Mouse (Mus musculus) embryonic fibroblast, embryonic 13.5 days (primary cell): ENCODE results near the gene Nf1. TPM values are rescaled to one million over a fixed set of nuclear protein-coding genes. Genes with fewer than 3 reads are reported as not detected.

Experiments used
- H3K27ac ChIP-seq: 2 replicates; pipeline ENCODE4 v1.5.1; 2012; ENCODE audit warnings: low read length, control low read depth, inconsistent platforms; ENCODE audit not compliant: insufficient read depth
- H3K4me1 ChIP-seq: 2 replicates; pipeline ENCODE4 v1.6.1; 2011; ENCODE audit warnings: low read length; ENCODE audit not compliant: control insufficient read depth, insufficient read depth
- H3K4me3 ChIP-seq: 2 replicates; pipeline ENCODE4 v1.5.1; 2011; ENCODE audit warnings: mild to moderate bottlenecking, control low read depth, low read length; ENCODE audit not compliant: insufficient read depth
- CTCF ChIP-seq: IDR thresholded peaks from 2 replicates; pipeline ENCODE4 v1.5.1; 2011; ENCODE audit warnings: mild to moderate bottlenecking, control low read depth, low read length, moderate library complexity, borderline replicate concordance; ENCODE audit not compliant: insufficient read depth
- POLR2A ChIP-seq: IDR thresholded peaks from 2 replicates; pipeline ENCODE4 v1.6.1; 2011; ENCODE audit warnings: low read depth, mild to moderate bottlenecking, control low read depth, low read length, moderate library complexity
- polyA plus RNA-seq: library from polyadenylated mRNA; stranded (reverse); fragments of >200 nt; gene quantifications from 2 replicates; pipeline ENCODE4 v1.2.4, GENCODE M21; 2011; ENCODE audit warnings: low read depth; ENCODE audit not compliant: missing spikeins, insufficient read length

Nf1 gene
- polyA plus RNA-seq, 1 experiment: 65.2 TPM

DNA sequence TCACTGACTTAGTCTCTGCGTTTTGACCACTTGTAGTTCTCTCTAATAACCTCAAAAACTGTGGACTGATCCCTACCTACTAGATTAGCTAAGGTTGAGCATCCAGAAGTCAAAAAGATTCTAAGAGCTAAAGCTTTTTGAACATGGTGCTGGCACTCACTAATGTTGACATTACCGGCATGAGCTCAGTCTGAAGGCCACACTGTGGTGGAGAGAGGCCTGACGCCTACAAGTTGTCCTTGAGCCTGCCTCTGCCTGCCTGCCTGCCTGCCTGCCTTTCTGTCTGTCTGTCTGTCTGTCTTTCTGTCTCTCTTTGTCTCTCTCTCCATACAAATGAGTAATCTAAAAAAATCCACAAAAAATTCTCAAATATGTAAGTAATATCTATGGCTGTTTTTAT, 118.4 kb downstream of the Nf1 start:
- H3K4me3 ChIP-seq: no peak overlapping the region
- TF ChIP-seq POLR2A (no peak), CTCF (no peak)
- no peaks in the 10 kb centered on the region; the same call in 1 of the 2 replicates for H3K4me1 ChIP-seq
- H3K27ac ChIP-seq: no peak overlapping the region

DNA sequence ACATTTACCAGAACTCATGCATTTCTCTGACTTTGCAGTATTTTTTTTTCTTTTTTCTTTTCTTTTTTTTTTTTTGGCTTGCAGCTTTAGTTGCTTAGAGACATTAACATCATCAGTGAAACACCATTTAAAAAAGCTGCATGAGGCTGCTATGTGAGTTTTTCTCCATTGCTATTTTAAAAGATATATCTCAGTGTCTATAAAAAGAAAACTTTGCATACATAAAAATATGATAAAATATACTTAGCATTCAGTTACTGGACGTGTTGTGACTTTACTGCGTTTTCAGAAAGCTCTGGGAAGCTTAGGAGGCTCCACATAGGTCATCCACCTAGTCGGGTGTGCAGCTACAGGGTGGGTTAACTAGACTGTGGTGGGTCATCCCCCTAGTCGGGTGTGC, 120.4 kb downstream of the Nf1 start:
- TF ChIP-seq POLR2A (no peak), CTCF (no peak)
- Histone ChIP-seq H3K4me1 (no peaks in the 10 kb centered on the region), H3K4me3 (no peak overlapping the region), H3K27ac (no peak overlapping the region)

DNA sequence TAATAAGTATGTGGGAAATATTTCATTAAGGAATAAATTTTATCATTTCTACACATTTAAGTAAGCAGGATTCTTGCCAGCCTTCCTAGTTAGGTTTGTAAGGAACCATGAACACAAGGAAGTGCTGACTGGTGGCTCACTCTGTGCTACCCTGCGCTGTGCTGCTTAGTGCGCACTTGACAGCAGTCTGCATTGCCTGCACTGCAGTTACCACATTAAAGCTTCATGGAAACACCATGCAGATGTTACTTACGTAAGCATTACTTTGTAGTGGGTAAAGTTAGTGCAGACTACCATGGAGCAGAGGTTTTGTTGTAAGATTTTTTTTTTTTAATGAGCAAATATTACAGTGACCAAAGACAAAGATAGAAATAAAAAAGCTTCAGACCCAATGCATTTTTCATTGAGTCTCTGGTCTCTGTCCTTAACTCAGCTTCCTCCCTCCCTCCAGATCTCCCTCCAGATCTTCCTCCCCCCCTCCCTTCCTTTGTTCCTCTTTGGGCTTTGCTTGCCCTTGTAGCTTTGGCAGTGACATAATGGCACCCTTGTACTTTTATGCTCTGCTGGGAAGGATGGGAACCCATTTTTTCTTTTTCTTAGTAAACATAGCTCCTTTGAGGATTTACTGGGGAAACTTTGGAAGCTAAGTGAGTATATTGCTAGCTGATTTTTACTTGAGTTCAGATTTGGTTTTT, 121.4 kb downstream of the Nf1 start:
- H3K27ac ChIP-seq: no peak overlapping the region
- no peak overlapping the region for H3K4me3 ChIP-seq
- TF ChIP-seq CTCF (no peak), POLR2A (no peak)
- H3K4me1 ChIP-seq: no peaks in the 10 kb centered on the region

DNA sequence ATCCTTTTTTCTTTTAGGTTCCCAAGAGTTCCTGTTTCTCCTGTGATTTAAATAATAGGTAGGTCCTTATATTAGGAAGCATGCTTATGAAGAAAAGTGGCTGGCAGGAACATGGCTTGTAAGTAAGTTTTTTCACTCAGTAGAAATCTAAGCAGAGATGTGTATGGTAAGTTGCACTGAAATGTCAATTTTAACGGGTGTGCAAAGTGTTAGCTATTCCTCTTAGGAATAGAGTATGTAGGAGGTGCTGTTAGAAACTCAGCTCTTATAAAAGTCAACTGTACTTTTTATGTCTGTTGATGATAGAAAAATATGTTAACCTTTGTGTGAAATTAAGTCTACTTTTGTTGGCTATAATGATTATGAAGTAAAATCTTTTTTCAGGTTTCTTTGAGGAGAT, 128.6 kb downstream of the Nf1 start:
- Histone ChIP-seq H3K4me3 (no peak overlapping the region), H3K4me1 (no peaks in the 10 kb centered on the region), H3K27ac (no peak overlapping the region)
- TF ChIP-seq CTCF: no peak
- no peak for TF ChIP-seq POLR2A

DNA sequence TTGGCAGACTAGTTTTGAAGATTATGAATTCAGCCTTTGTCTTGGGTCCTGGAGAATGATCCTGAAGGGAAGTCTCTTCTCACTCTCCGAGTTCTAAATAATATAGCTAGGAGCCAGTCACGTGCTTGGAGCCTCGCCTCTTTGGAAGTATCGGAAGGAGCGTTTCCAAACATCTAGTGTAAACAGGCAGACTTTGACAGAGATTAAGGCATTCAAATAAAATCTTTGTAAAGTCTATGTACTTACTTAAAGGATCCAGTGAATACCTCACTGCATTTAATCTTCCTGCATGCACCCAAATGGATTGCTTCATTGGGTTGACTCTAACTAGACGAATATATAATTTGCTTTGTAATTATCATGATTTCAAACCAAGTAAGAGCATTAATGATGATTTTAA, 143.9 kb downstream of the Nf1 start:
- Histone ChIP-seq H3K4me1 (peaks cover 2% of the 10 kb centered on the region; the same call in 1 of the 2 replicates), H3K27ac (no peak overlapping the region), H3K4me3 (no peak overlapping the region)
- TF ChIP-seq POLR2A (no peak), CTCF (no peak)

DNA sequence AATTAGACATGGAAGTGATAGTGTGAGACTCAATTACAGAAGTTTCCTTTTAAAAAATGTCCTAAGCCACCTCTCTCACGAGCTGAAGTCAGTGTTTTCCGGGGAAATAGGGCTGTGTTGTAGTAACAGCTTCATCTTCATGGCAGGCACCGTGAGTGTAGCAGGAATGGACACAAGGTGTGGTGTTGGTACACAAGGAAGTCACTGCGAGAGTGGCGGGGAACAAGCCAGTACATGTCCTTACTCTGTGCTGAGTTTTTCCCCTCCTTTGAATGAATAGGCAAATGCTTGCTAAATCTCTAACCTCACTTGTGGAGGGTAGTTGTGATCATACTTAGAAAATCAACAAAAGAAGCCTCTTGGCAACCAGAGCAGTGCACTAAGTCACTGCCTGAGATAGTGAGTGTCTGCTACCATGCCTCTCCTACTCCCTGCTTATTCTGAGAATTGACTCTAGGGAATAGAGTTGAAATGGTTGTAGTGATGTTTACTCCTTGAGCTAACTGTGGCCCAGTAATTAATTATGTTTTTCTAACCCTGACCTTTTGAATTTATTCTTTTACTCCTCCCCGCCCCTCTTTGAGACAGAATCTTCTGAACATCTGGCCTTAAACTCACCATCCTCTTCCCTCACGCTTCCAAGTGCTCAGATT, 144.5 kb downstream of the Nf1 start:
- no peak for TF ChIP-seq CTCF
- TF ChIP-seq POLR2A: no peak
- Histone ChIP-seq H3K4me3 (no peak overlapping the region), H3K4me1 (peaks cover 2% of the 10 kb centered on the region; the same call in 1 of the 2 replicates), H3K27ac (no peak overlapping the region; the same call in 1 of the 2 replicates)

DNA sequence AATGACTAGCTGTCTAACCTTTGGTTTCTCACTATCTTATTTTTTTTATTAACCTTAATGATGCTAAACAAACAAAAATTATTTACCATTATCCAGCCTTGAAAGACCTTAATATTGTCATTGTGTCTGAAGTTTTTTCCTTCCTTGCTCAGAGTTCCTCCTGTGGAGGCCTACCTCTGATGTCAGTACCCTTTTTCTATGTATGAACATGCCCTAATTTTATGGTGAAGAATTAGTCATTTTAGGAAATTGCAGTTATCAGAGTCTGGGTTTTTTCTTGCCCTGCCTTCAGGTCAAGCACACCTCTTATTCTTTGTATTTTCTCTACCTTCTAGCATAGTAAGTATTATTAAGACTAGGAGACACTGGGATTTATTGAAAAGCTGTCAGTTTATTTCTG, 145.2 kb downstream of the Nf1 start:
- Histone ChIP-seq H3K27ac (no peak overlapping the region), H3K4me3 (no peak overlapping the region), H3K4me1 (peaks cover 2% of the 10 kb centered on the region)
- TF ChIP-seq POLR2A: no peak

DNA sequence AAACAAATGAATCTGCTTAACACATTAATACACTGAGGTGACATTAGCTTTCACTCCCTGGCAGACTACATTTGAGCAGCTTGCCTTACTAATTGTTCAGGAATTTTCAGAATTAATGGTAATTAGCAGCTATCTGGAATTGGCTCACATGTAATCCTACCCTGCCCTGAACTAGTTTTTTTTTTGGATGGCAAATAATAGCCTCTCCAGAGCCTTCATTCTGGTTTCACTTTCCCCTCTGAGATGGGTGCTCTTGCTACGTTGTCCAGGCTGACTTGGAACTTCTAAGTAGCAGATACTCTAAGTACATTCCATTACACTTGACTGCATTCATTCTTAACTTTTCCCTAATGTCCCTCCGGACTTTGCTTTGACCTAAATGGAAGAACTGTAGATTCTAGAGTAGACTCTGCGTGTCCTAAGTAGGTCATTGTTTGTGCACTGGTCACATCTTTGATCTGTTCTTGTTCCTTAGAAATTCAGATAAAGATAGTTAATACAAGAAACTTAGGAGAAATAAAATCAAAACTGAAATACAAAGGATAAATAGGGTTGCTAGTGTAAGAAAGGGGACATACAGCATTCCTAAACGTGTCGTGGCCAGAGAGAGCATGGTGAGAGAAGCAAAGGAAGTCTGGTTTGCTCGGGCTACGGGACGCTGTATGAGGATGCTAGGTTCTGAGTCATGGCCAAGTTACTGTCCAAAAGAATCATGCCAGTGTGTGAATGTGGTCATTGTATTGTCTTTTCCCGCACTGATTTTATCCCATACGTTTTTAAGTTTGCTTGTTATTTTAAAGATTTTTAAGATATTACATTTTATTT, 155.7 kb downstream of the Nf1 start:
- Histone ChIP-seq H3K4me1 (no peaks in the 10 kb centered on the region), H3K4me3 (no peak overlapping the region), H3K27ac (no peak overlapping the region)
- no peak for TF ChIP-seq POLR2A
- TF ChIP-seq CTCF: no peak

DNA sequence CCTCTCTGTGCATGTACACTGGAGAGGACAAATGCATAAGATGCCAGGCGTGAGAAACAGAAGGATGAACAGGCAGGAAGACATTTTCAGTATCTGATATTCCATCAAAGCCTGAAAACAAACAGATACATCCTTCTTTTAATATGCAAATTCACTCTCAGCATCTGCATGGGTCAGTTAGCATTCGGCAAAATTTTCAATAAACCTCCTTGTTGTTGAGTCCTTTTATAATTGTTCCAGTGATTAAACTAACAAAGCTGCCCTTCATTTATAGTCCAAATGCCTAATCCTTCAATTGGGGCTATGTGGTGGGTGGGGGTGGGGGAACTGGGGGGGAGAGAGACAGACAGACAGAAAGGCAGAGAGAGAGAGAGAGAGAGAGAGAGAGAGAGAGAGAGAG, 163.4 kb downstream of the Nf1 start:
- no peak overlapping the region for H3K27ac ChIP-seq
- TF ChIP-seq CTCF: no peak
- no peak for TF ChIP-seq POLR2A
- H3K4me1 ChIP-seq: no peaks in the 10 kb centered on the region
- H3K4me3 ChIP-seq: no peak overlapping the region

DNA sequence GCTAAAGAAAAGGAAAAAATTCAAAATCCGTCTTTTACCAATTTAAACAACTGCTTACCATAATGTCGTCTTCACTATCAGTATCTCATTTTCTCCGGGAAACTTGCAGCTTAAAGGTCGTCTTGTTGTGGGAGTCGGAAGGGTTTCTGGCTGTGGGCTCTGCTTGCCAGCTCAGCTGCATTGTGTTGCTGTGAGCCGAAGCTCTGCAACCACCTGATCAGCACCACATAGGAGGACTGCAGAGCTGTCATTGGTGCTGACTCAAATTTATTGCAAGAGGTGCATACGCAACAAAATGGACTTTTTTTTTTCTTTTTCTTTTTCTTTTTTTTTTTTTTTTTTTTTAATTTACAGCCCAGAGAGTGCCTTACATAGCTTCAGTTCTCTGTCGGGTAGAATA, 164.4 kb downstream of the Nf1 start, which contains the start of gene Omg:
Gene Omg, minus strand, starts transcription at position 240 of the 400 bp plus-strand sequence.
- no peak within 1 kb of the TSS for H3K4me3 ChIP-seq
- TF ChIP-seq POLR2A (no peak), CTCF (no peak)
- no peaks in the 10 kb centered on the region for H3K4me1 ChIP-seq
- H3K27ac ChIP-seq: no peak within 1 kb of the TSS

DNA sequence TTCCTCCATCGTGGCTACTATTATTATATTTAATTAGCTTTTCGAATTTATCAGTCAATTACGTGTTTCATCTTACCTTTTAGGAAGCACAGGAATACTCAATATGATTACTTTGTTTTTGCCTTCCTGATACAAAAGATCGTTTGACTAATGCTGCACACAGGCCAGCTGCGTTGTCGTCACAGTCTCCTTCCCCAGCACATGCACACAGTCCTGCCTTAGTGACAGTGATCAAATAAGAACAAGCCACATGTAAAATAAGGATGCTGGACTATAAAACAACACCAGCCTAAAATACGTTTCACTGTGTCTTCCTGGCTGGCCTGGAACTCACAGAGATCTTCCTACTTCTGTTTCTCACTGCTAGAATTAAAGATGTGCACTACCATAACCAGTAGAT, 165.0 kb downstream of the Nf1 start:
- no peak overlapping the region for H3K4me3 ChIP-seq
- TF ChIP-seq CTCF (no peak), POLR2A (no peak)
- H3K4me1 ChIP-seq: no peaks in the 10 kb centered on the region
- H3K27ac ChIP-seq: no peak overlapping the region
